Mouse (Mus musculus): ENCODE data around the gene Brinp3.
A peak's percentile ranks its signal among the peaks of the same experiment; 100 is the strongest.
"Not testable (repeated sequence)": the region's sequence is repeated elsewhere in the genome, so short reads cannot be mapped to it uniquely, and the experiment has no call there.

Gene Brinp3

DNA sequence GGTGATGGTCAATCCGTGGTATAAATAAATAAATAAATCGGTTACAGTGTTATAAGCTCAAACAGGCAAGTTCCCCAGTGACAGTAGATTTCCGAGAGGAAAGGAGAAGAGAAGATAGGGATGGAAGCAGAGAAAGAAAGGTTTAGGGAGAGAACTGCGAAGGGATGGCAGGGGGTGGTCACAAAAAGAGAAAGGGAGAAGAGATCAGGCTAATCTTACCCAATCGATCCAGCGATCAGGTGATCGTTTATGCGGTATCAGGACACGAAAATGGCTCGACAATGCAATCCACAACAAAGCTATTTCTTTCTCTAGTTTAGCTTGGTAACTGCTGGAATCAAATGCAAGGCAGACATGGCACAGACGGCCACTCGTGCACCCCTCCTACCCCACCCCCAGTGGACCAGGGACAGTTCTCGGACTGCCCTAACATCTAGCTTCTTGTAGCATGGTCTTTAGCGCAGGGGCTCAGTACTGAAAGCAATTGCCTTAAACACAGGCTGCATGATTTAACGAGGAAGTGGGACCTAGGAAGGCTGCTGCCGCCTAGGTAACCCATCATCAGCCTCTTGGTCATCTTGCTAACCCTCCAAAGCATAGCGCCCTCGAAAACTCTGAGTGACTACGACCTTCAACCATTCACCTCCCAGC lies at the start of gene Brinp3:
Brinp3 (plus strand) TSS at position 80 of the 651 bp plus-strand sequence.
- DNase-seq (ENCODE audit: low read depth, low spot score), result peak; percentile 3

GRCm38 (mm10) chr1:146494221-146494620 lies 339 bp upstream of the Brinp3 start:
- no peak for DNase-seq (ENCODE audit: low read depth, low spot score)

- DNase-seq (ENCODE audit: low read depth, low spot score), result no peak
Measured at GRCm38 (mm10) chr1:146495386-146495785, 826 bp downstream of the Brinp3 start.

DNA sequence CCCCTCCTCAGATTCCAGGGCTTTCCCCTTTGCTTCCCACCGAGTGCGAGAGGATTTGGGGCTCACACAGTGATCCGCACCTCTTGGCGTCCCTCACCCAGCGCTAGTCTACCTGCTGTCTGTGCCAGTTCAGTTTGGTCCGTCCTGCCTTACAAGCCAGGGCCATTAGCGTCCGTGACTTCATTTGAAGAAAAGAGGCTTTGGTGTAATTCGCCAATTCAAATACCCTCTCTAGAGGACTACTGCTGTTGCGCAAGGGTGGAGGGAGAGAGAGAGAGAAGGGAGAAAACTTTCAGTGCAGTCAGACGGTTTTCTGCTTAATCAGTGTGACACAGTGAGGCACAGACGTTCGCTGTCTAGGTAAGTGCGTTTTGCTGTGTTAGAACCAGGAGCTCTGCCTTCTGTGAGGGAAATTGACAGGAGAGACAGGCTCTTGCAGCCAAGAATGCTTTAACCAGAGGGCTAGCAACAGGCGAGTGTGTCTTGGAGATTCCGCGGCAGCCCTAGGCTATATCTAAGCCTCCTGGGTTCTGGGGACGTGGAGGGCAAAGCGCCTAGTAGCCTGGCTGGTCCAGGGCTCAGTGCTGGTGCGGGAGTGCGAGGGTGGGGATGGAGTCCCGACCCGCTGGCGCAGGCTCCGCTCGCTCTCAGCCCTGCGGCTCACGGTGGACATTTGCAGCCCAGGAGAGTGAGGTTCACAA lies 3.0 kb downstream of the Brinp3 start:
- DNase-seq (ENCODE audit: low read depth, low spot score), result peak; percentile 76

DNA sequence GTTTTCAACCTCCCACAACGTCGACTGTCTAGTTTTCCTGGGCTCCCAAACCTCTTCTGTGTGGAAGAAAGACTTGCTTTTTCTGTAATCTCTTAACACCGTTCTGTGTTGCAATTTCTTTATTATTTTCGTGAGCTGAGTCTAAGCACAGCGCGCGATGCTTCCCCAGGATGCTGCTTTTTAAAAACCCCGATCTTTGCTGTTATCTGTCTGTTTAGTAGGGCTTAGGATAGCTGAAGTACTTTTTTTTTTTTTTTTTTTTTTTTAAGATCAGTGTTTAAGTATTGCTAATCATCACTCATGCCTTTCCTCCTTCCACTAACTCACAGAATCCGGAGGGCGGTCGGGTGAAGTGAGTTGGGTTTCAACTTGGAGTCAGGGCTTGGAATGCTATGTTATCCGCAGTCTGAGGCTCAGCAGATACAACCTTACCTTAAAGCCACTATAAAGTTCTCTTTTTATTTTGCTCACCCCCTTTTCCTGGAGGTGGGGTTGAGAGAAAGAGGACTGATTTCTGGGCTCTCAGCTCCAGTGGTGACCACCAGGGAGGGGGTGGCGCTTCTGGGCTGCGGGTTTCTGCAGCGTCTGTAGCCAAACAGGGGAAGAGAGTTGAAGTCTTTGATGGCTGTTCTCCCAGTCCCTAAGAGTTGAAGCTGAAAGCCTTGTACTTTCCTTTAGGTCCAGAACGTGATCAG lies 3.7 kb downstream of the Brinp3 start:
- peak; percentile 35 for DNase-seq (ENCODE audit: low read depth, low spot score)

GRCm38 (mm10) chr1:146498780-146499114 lies 4.2 kb downstream of the Brinp3 start:
- DNase-seq (ENCODE audit: low read depth, low spot score), result no peak

DNA sequence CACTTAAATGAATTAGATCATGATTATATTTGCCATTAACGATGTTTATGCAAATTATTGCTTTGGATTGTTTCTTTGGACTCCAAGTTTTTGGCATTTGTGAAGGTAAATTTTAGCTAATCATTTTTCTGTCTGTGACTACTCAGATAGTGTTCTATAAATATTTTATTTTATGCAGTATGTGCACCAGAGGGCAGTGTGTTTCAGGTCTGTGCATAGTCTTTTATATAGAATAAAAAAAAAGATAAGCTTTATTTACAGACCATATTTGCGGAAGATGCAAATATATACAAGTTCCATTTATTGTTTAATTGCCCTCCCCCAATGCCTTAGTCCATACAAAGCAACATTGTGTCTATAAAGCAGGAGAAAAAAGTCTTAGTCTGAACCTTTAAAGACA lies 20.8 kb downstream of the Brinp3 start:
- DNase-seq (ENCODE audit: low read depth, low spot score), result no peak

GRCm38 (mm10) chr1:146523727-146524573 lies 29.4 kb downstream of the Brinp3 start:
- no peak for DNase-seq (ENCODE audit: low read depth, low spot score)

GRCm38 (mm10) chr1:146528572-146528971 lies 34.0 kb downstream of the Brinp3 start:
- DNase-seq (ENCODE audit: low read depth, low spot score), result peak; percentile 54

DNA sequence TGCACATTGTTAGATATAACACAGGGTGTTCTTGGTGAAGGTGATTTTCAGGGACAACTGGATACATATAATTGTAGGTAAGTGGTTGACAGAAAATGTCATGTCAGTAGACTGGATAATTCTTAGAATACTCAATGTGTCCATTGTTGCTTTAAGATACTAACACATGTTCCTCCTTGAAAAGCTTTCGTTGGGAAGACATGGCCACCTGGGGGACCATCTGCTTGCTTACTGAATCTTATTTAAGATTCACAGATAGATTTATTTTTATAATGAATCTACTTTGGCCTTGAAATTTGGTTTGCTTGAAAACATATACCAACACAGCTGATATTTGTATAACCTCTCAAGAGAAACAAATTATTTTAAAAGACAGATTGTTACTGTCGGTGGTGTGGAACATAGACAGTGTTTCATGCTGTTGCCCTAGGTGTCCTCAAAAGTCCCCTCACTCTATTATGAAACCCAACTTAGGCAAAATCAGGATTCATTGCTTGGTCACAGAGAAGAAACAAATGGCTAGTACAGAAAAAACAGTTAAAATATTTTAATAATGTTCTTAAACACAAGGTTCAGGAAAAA lies 52.4 kb downstream of the Brinp3 start:
- no peak for DNase-seq (ENCODE audit: low read depth, low spot score)

GRCm38 (mm10) chr1:146556982-146557381 lies 62.4 kb downstream of the Brinp3 start:
- DNase-seq (ENCODE audit: low read depth, low spot score), result no peak

DNA sequence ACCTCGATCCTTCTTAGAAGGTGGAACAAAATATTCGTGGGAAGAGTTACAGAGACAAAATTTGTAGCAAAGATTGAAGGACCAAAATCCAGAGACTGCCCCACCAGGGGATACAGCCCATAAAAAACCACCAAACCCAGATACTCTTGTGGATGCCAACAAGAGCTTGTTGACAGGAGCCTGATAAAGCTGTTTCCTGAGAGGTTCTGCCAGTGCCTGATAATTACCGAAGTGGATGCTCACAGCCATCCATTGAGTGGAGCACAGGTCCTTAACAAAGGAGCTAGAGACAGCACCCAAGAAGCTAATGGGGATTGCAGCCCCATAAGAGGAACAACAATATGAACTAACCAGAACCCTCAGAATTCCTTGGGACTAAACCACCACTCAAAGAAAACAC lies 67.6 kb downstream of the Brinp3 start:
- no peak for DNase-seq (ENCODE audit: low read depth, low spot score)

- no peak for DNase-seq (ENCODE audit: low read depth, low spot score)
Measured at GRCm38 (mm10) chr1:146584181-146584580, 89.6 kb downstream of the Brinp3 start.

GRCm38 (mm10) chr1:146632895-146633294 lies 138.3 kb downstream of the Brinp3 start:
- no peak for DNase-seq (ENCODE audit: low read depth, low spot score)

DNA sequence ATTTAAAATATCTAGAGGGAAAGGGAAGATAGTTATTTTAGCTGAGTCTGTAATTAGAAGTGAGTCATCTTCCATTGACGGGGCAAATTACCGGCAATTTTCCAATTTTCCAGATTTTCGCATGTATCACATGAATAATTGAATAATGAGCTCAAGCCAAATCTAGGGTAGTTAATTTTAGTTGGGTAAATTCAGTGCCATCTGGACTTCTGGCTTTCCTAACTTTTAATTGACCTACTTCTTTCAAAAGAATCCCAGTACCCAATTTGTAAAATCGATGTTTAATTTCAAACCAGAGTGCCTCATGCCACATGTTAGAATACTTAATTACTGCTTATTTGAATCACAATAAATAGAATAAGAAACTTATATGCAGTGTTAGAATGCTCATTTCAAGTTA lies 162.7 kb downstream of the Brinp3 start:
- no peak for DNase-seq (ENCODE audit: low read depth, low spot score)

DNA sequence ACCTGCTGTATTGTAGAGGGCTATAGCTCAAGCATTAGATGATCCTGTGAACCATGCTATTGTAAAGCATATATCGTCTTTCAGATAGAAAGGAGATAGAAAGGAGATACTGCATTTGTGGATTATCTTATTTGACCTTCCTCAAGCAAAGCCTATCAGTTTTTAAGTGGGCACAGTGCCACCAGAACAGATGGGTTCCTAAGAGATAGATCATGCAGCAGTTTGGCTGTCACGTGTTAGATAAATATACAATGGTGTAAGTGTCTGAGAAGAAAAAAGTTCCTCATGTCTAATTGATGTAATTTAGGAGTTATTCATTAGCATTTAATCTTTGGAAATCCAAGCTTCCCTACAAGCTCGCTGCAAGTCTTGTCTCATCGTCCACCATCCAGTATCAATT lies 206.2 kb downstream of the Brinp3 start:
- DNase-seq (ENCODE audit: low read depth, low spot score), result no peak

DNA sequence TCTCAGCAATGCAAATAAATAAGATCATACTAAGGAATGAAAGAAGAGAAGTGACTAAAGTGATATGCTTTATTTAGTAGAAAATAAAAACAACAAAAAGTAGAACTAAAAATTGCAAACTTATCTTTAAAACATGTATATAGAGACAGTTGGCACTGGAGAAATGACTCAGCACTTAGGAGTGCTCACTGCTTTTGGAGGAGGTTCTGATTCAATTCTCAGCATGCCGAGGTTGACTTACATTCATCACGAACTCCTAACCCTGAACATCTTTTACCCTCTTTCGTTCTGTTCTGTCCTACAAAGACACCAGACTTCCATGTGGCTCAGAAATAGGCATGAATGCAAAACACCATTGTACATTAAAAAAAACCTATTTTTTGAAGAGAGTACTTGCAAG lies 225.0 kb downstream of the Brinp3 start:
- DNase-seq (ENCODE audit: low read depth, low spot score), result no peak

GRCm38 (mm10) chr1:146724784-146725513 lies 230.4 kb downstream of the Brinp3 start:
- not testable (repeated sequence) for DNase-seq (ENCODE audit: low read depth, low spot score)

DNA sequence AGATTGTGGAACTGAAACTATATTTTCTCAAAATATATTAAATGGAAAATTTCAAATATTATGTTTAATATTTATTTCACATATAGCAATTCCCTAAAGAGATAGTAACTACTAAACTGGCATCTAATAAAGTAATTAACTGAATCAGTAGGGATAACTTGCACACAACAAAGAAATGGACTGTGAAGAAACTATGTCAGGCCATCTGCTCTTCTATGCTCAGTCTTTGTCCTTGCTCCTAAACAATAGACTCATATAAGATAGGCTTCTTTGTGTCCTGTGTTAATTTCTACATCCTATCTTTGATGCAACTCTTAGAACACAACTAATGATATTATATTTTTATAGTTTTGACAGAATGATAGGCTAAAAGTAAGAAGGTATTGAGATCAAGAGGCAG lies 256.5 kb downstream of the Brinp3 start:
- DNase-seq (ENCODE audit: low read depth, low spot score), result no peak

DNA sequence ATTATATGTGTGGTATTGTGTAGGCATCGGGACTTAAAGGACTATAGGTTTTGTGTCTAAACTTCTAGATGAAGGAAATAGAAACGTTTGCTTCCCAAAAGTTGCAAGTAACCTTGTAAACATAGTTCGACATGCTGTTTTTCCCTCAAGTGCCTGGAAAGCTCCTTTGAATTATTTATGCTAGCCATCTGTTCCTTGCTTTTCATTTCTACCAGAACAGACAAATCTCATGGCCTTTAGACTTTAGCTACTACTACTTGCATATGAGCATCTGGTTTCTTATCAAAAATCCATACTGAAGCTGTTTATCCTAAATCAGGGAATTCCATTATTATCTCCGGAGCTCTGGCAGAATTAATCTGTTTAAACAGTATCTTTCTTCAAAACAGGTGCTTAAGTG lies 288.7 kb downstream of the Brinp3 start:
- no peak for DNase-seq (ENCODE audit: low read depth, low spot score)

DNA sequence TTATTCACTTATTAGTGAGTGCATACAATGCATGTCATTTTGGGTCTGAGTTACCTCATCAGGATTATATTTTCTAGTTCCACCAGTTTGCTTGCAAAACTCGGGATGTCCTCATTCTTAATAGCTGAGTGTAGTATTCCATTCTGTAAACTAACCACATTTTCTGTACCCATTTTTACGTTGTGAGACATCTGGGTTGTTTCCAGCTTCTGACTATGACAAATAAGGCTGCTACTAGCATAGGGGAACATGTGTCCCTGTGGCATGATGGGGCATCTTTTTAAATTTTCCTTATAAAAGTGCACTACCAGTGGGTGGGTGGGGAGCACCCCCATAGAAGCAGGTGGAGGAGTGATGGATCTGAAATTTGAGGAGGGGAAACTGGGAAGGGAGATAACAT lies 292.7 kb downstream of the Brinp3 start:
- DNase-seq (ENCODE audit: low read depth, low spot score), result no peak
